Mouse (Mus musculus) hindbrain, embryonic 12.5 days (tissue): Measurements from ENCODE around the gene 6030468B19Rik. TPM values are rescaled to one million over a fixed set of nuclear protein-coding genes. Genes with fewer than 3 reads are reported as not detected.

Experiments
- ATAC-seq: fragments of 200-750 bp; cut with Nextera tagmentation; 2 replicates; pipeline ENCODE4 v1.8.0; 2017; ENCODE audit warnings: moderate TSS enrichment; ENCODE audit not compliant: low FRiP score
- H3K27ac ChIP-seq: fragments of 300-500 bp; sonication (generic); 2 replicates; pipeline ENCODE4 v1.5.1; 2016; ENCODE audit warnings: mild to moderate bottlenecking
- H3K27me3 ChIP-seq: fragments of 300-500 bp; sonication (generic); 2 replicates; pipeline ENCODE4 v1.6.1; 2016; ENCODE audit warnings: mild to moderate bottlenecking
- H3K36me3 ChIP-seq: fragments of 300-500 bp; sonication (generic); 2 replicates; pipeline ENCODE4 v1.6.1; 2016; ENCODE audit warnings: mild to moderate bottlenecking
- H3K4me1 ChIP-seq: fragments of 300-500 bp; sonication (generic); 2 replicates; pipeline ENCODE4 v1.6.1; 2016
- H3K4me2 ChIP-seq: fragments of 300-500 bp; sonication (generic); replicated peaks from 2 replicates; pipeline ENCODE4 v1.6.1; 2016; ENCODE audit warnings: mild to moderate bottlenecking
- H3K4me3 ChIP-seq: fragments of 300-500 bp; sonication (generic); 2 replicates; pipeline ENCODE4 v1.5.1; 2016; ENCODE audit warnings: mild to moderate bottlenecking
- H3K9ac ChIP-seq: fragments of 300-500 bp; sonication (generic); 2 replicates; pipeline ENCODE4 v1.6.1; 2016; ENCODE audit warnings: mild to moderate bottlenecking, moderate library complexity
- H3K9me3 ChIP-seq: fragments of 300-500 bp; sonication (generic); replicated peaks from 2 replicates; pipeline ENCODE4 v1.6.1; 2016; ENCODE audit warnings: mild to moderate bottlenecking
- WGBS: fragments of 180-500 bp; shearing (Covaris S2); methylation state at CpG from one replicate; pipeline ENCODE4 v1.1.7; 2016; 5-methylcytosine and 5-hydroxymethylcytosine counted together
- polyA plus RNA-seq: library from polyadenylated mRNA; unstranded; fragments of >200 nt; fragmentation: Nextera tagmentation; extraction: Ambion mirVana; gene quantifications from 2 replicates; pipeline ENCODE4 v1.2.1, GENCODE M21; 2016

6030468B19Rik gene
- polyA plus RNA-seq, 1 experiment from 2014 or later, result 0.67 TPM

GRCm38 (mm10) chr11:117791441-117791761 lies 6.1 kb upstream of the 6030468B19Rik start:
- Histone ChIP-seq H3K36me3 (no peaks in the 10 kb centered on the region), H3K4me1 (peaks cover 11% of the 10 kb centered on the region), H3K9me3 (no peaks in the 10 kb centered on the region), H3K27me3 (peaks cover 28% of the 10 kb centered on the region), H3K9ac (no peak overlapping the region), H3K4me2 (no peak overlapping the region), H3K4me3 (no peak overlapping the region), H3K27ac (no peak overlapping the region)
- 82% methylated on average over 9 of the region's 9 CpGs for WGBS
- ATAC-seq, result no peak

DNA sequence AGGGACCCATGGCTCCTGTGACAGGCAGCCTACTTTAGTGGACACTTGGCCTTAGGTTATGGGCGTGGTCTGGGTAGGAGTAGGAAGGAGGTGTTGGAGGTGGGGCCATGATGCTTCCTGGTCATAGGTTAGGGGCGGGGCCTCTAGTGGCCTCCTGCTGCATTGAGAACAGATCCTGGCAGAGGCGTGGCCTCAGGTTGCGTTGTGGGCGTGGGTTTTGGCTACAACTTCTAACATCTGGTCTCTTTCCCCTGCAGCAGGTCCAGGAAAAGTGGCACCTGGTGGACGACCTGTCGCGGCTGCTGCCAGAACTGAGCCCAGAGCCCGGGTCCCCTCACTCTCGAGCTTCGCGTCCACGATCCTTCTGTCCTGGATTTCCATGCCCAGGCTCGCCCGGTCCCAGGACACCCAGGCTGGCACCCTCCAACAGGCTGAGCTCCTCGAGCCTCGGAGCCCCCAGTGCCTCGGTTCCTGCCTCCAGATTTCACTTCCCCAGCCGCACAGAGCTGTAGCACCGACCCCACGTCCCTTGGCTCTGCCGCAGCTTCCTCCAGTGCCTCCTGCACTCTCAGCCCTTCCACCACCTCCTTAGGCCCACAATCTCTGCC lies 5.1 kb upstream of the 6030468B19Rik start:
- no peak for ATAC-seq
- H3K36me3 ChIP-seq, result no peaks in the 10 kb centered on the region
- no peaks in the 10 kb centered on the region for H3K9me3 ChIP-seq
- H3K9ac ChIP-seq, result no peak overlapping the region
- peaks cover 11% of the 10 kb centered on the region for H3K4me1 ChIP-seq
- WGBS, result 9% methylated on average over 22 of the region's 22 CpGs
- H3K4me3 ChIP-seq, result no peak overlapping the region
- no peak overlapping the region for H3K27ac ChIP-seq
- peak overlapping the region; percentile 36 for H3K4me2 ChIP-seq
- H3K27me3 ChIP-seq, result peaks cover 28% of the 10 kb centered on the region

DNA sequence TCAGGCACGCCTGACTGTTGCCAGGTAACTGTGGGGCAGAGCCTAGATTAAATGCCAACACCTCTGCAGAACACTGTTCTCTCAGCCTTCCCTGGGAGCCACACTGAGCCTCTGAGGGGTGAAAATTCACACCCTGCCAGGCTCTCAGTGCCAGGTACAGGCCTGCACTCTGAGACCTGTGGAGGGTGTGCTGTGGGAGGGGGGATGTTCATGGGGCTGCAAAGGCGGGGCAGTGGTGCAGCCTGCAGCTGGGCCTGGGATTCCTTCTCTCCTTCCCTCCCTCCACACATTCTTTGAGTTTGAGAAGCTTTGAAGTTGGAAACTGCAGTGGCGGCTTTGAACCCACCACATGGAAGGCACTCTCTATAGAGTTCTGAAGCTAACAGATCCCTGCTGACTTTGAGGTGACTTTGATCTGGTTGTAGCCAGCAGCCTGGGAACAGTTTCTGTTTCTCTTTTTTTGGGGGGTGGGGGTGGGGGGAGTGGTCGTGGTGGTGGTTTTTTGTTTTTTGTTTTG lies 3.4 kb upstream of the 6030468B19Rik start:
- Histone ChIP-seq H3K27ac (no peak overlapping the region), H3K4me3 (no peak overlapping the region), H3K9ac (no peak overlapping the region), H3K4me2 (no peak overlapping the region), H3K9me3 (no peaks in the 10 kb centered on the region), H3K36me3 (no peaks in the 10 kb centered on the region), H3K4me1 (peaks cover 11% of the 10 kb centered on the region), H3K27me3 (peaks cover 28% of the 10 kb centered on the region)
- no peak for ATAC-seq
- WGBS, result 57% methylated on average over 4 of the region's 4 CpGs

- Histone ChIP-seq H3K27ac (no peak overlapping the region), H3K36me3 (no peaks in the 10 kb centered on the region), H3K4me2 (no peak overlapping the region), H3K9ac (no peak overlapping the region), H3K4me1 (peaks cover 3% of the 10 kb centered on the region; the same call in 1 of the 2 replicates), H3K27me3 (peaks cover 8% of the 10 kb centered on the region), H3K4me3 (no peak overlapping the region), H3K9me3 (no peaks in the 10 kb centered on the region)
- 39% methylated on average over 5 of the region's 5 CpGs for WGBS
- ATAC-seq, result no peak
These were observed 506 bp upstream of the 6030468B19Rik start for GRCm38 (mm10) chr11:117796954-117797353.

DNA sequence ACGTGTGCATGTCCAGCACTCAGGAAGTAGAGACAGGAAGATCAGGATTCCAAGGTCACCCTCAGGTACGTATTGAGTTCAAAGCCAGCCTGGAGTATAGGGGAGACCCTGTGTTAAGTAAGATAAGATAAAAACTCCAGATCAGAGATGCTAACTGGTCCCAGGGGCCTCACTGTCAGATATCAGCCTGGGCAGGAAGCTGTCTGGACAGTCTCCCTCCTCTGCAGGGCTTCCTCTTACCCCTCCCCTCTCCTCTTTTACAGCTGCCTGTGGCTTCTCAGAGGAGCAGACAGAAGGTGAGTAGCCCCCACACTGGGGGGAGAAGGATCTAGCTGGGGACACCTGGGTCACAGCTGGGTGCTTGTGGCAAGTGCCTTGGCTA lies 691 bp downstream of the 6030468B19Rik start:
- Histone ChIP-seq H3K27ac (no peak overlapping the region), H3K4me3 (no peak overlapping the region), H3K4me1 (no peaks in the 10 kb centered on the region; the same call in 1 of the 2 replicates), H3K4me2 (no peak overlapping the region), H3K9ac (no peak overlapping the region), H3K9me3 (no peaks in the 10 kb centered on the region), H3K36me3 (no peaks in the 10 kb centered on the region), H3K27me3 (no peaks in the 10 kb centered on the region; the same call in 1 of the 2 replicates)
- 60% methylated on average over 2 of the region's 2 CpGs for WGBS
- ATAC-seq, result no peak

- Histone ChIP-seq H3K4me2 (no peak overlapping the region), H3K27me3 (no peaks in the 10 kb centered on the region; the same call in 1 of the 2 replicates), H3K9me3 (no peaks in the 10 kb centered on the region), H3K9ac (no peak overlapping the region), H3K4me3 (no peak overlapping the region), H3K27ac (no peak overlapping the region), H3K36me3 (no peaks in the 10 kb centered on the region), H3K4me1 (no peaks in the 10 kb centered on the region; the same call in 1 of the 2 replicates)
- 73% methylated on average over 5 of the region's 5 CpGs for WGBS
- no peak for ATAC-seq
These were observed 1.7 kb downstream of the 6030468B19Rik start for GRCm38 (mm10) chr11:117799174-117799573.

DNA sequence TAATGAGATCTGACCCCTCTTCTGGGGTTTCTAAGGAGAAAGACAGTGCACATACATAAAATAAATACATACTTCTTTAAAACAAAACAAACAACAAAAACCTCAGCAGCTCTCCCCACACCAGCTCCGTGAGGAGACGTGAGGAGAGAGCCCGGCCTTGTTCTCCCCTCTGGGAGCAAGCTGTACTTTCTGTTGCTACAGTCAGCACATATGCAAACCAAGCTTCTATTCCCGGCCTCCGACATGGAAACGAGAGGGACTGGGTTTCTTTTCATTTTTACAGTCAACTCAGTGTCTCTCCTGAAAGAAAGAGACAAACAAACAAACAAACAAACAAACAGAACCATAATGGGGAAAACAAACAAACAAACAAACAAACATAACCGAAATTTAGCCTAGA lies 2.6 kb downstream of the 6030468B19Rik start:
- WGBS, result 82% methylated on average over 7 of the region's 7 CpGs
- Histone ChIP-seq H3K36me3 (no peaks in the 10 kb centered on the region), H3K27me3 (no peaks in the 10 kb centered on the region; the same call in 1 of the 2 replicates), H3K9me3 (no peaks in the 10 kb centered on the region), H3K4me3 (no peak overlapping the region), H3K9ac (no peak overlapping the region), H3K4me1 (no peaks in the 10 kb centered on the region; the same call in 1 of the 2 replicates), H3K27ac (no peak overlapping the region), H3K4me2 (no peak overlapping the region)
- no peak for ATAC-seq

DNA sequence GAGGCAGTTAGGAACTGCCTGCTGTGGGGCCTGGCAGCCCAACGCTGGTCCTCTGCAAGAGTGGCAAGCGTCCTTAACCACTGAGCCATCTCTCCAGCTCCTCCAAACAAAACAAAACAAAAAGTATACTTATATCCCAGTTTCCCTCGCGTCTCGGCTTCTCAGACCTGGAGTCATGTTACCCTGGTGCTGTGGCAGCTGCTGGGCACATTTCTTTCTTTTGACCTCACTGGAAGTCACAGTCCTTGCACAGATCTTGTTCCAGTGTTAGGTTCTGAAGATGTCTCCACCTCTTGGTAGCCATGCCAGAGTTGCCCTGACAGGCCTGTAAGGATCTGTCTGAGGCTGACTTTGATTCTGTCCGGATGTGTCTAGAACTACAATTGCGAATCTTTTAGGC lies 4.2 kb downstream of the 6030468B19Rik start:
- H3K27ac ChIP-seq, result no peak overlapping the region
- H3K4me2 ChIP-seq, result no peak overlapping the region
- H3K27me3 ChIP-seq, result no peaks in the 10 kb centered on the region; the same call in 1 of the 2 replicates
- no peak overlapping the region for H3K4me3 ChIP-seq
- H3K9ac ChIP-seq, result no peak overlapping the region
- no peak for ATAC-seq
- 69% methylated on average over 7 of the region's 7 CpGs for WGBS
- H3K4me1 ChIP-seq, result no peaks in the 10 kb centered on the region; the same call in 1 of the 2 replicates
- no peaks in the 10 kb centered on the region for H3K9me3 ChIP-seq
- H3K36me3 ChIP-seq, result no peaks in the 10 kb centered on the region

GRCm38 (mm10) chr11:117803166-117803688 lies 5.8 kb downstream of the 6030468B19Rik start:
- Histone ChIP-seq H3K27ac (no peak overlapping the region), H3K9ac (no peak overlapping the region), H3K4me3 (no peak overlapping the region), H3K9me3 (no peaks in the 10 kb centered on the region), H3K27me3 (no peaks in the 10 kb centered on the region), H3K36me3 (no peaks in the 10 kb centered on the region), H3K4me2 (no peak overlapping the region), H3K4me1 (no peaks in the 10 kb centered on the region; the same call in 1 of the 2 replicates)
- 93% methylated on average over 3 of the region's 3 CpGs for WGBS
- no peak for ATAC-seq

- Histone ChIP-seq H3K27me3 (peaks cover 15% of the 10 kb centered on the region), H3K36me3 (no peaks in the 10 kb centered on the region), H3K4me1 (peaks cover 17% of the 10 kb centered on the region), H3K9me3 (no peaks in the 10 kb centered on the region), H3K4me3 (no peak overlapping the region), H3K4me2 (no peak overlapping the region), H3K9ac (no peak overlapping the region), H3K27ac (no peak overlapping the region)
- 93% methylated on average over 6 of the region's 6 CpGs for WGBS
- ATAC-seq, result no peak
These were observed 9.3 kb downstream of the 6030468B19Rik start for GRCm38 (mm10) chr11:117806781-117807180.

- ATAC-seq, result peak; percentile 35; the same call in 1 of the 2 replicates
- Histone ChIP-seq H3K9ac (peak within 1 kb of the TSS; percentile 72), H3K27me3 (peaks cover 15% of the 10 kb centered on the region), H3K4me1 (peaks cover 17% of the 10 kb centered on the region), H3K4me2 (peak within 1 kb of the TSS; percentile 97), H3K9me3 (no peaks in the 10 kb centered on the region), H3K36me3 (peaks cover 19% of the 10 kb centered on the region), H3K4me3 (peak within 1 kb of the TSS; percentile 52), H3K27ac (no peak within 1 kb of the TSS)
- under 1% methylated on average over 75 of the region's 75 CpGs for WGBS
These were observed 12.2 kb downstream of the 6030468B19Rik start, which contains the start of the genes Gm20708 and Syngr2 for GRCm38 (mm10) chr11:117809407-117810311. Gene Gm20708 (plus strand): TSS chr11:117809668. Gene Syngr2 (plus strand): TSS chr11:117809668.

- under 1% methylated on average over 21 of the region's 21 CpGs for WGBS
- Histone ChIP-seq H3K9me3 (no peaks in the 10 kb centered on the region), H3K36me3 (peaks cover 24% of the 10 kb centered on the region), H3K4me3 (peak overlapping the region; percentile 52), H3K4me2 (peak overlapping the region; percentile 97), H3K27me3 (peaks cover 15% of the 10 kb centered on the region), H3K27ac (no peak overlapping the region), H3K9ac (peak overlapping the region; percentile 72), H3K4me1 (peaks cover 17% of the 10 kb centered on the region)
- peak; percentile 57 for ATAC-seq
These were observed 13.1 kb downstream of the 6030468B19Rik start for GRCm38 (mm10) chr11:117810401-117811046.
